Mouse (Mus musculus) urinary bladder, postnatal 10 days (tissue): ENCODE results near the gene Anks3.

Experiments used
- DNase-seq: peaks from one replicate; pipeline ENCODE4 v3.0.0; 2022; ENCODE audit warnings: low spot score

Anks3 gene

GRCm38 (mm10) chr16:4968426-4968825 is 4.4 kb upstream of the Anks3 start:
- DNase-seq, result no peak

DNA sequence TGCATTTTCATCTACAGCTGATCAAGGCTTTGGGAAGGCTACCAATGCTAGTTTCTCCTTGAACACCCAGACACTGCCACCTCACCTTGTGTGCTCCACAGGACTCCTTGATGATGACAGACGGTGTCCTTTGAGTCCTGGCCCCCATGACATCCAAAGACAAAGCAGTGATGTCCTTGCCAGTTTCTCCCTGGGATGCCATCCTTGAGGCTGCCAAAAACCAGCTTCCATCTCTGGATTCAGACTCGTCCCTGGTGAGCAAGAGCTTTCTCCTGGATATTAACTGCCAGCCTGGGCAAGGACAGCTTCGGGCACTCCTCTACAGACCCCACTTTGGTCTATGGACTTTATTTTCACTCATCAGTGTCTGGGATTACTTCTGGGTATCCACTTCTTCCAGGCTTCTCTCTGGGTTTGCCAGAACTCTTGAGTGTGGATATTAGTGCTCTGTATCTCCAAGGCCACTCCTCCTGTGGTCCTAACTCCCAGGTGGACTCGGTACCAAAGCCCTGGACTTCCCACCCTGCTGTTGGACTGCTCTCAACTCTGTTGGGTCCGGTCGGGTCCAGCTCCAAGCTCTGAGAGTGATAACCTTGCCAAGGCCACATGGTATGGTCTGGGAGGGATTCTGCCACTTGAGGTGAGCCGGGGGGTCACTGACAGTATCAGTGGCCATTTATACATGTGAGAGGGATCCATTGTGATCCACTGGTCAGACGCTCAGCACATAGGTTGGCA is 1.6 kb upstream of the Anks3 start:
- no peak for DNase-seq

DNA sequence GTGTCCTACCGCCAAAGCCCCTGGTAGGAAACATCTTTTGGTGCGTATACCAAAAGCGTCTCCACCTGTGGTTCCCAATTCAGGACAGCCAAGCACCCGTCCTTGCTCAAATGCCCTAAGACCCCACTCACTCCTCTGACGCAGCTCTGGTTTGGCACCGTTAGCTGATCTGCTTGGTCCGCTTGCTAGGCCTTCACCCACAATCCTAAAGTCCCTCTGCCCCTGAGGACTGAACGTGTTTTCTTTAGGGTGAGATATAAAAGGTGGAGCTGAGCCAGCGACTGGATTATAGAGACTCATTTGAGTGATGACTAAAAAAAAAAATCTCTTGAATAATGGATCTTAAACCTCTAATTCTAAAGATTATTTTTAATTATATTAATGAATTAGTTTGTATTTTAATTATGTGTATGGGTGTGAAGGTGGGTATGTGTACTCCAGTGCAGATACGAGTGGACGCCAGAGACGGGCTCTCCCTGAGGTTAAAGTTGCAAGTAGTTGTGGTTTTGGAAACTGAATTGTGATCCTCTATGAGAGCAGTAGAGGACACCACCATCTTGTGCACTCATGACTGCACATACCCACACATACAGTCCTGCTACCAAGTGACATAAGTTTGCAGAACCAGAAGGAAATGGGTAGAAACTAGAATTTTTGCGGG is 856 bp upstream of the Anks3 start:
- DNase-seq, result no peak

GRCm38 (mm10) chr16:4963346-4963745 is 659 bp downstream of the Anks3 start:
- no peak for DNase-seq

GRCm38 (mm10) chr16:4960260-4960659 is 3.7 kb downstream of the Anks3 start:
- no peak for DNase-seq

DNA sequence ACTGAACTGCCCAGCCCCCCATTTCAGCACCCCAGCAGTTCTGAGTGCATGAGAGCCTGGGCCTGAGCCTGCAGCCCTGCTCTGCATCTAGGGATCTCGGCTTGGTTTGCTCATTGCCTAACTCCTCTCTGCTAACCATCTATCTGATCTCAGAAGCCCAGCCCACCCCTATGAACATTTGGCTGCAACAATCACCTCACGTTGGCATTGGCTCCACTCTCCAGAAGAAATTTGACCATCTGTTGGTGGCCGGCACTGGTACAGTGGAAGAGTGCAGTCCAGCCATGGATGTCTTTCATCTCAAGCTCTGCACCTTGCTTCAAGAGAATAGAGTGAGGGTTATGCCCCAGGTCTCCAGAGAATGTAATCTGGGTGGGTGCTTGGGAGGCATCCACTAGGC is 6.6 kb downstream of the Anks3 start:
- no peak for DNase-seq

- no peak for DNase-seq
Observed at GRCm38 (mm10) chr16:4956609-4957008, 7.4 kb downstream of the Anks3 start.

DNA sequence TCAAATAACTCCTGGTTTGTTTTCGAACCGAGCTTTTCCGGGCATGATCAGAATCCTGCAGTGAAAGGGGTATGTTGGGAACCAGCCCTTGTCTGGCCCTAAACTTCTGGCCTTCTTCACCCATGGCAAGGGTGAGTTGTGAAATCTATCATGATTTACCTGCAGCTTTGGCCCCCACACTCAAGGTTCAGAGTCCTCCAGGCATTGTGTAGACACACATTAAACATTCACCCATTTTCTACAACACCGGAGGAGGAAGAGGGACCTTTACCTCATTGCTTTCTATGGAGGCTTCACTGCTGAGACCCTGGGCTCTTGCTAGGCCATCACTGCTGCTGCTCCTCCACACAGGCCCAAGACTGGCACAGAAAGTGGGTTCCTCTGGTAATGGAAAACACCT is 16.6 kb downstream of the Anks3 start:
- DNase-seq, result no peak

- DNase-seq, result no peak
Observed at GRCm38 (mm10) chr16:4946155-4946554, 17.9 kb downstream of the Anks3 start.

DNA sequence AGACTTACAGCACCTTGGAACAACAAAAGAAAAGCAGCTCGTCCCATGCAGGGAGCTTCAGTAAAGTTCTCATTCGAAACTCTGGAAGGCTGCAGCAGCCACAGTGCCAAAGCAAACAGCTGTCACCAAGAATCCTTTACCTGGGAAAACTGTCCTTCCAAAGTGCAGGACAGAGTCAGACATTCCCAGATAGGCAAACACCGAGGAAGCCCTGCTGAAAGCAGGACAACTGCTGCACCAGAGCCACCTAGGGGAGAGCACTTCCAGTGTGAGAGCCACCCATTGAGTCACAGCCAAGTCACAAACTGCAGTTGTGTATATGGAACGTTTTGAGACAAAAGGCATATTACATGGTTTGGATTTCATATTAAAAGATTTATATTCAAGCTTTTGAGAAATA is 18.6 kb downstream of the Anks3 start:
- no peak for DNase-seq

DNA sequence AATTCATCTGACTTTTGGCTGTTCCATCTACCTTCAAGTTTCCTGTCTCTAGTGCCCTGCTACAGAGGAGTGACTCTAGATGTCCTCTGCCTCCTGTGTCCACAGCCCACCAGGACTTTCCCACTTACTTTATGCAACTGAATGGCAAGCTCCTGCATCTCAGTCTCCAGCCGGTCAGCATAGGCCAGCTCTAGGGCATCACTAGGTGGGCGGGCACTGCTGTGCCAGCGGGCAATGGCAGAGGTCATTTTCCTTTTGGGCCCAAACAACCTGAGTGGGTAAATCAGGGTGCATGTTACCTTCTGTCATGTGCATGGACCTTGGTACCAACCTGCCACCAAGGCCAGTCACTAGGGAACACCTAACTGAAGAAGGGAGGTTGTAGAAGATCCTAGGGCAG is 20.6 kb downstream of the Anks3 start:
- DNase-seq, result no peak

DNA sequence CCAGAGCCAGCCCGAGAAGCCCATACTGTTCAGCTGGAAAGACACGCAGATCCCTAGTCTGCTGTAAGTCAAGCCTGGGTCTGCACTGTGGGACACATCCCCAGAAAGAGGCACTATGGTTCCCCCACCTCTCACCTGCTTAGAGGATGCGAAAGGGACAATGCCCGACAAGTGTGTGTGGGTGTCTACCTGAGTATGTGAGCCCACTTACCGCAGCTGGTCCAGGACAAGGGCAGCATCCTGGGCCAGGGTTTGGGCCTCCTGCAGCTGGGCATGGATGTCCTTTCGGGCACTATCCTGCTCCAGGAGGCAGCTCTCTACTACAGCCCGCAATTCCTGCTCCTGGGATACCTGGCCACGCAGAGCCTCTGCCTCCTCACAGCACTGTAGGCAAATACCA is 21.1 kb downstream of the Anks3 start:
- no peak for DNase-seq

DNA sequence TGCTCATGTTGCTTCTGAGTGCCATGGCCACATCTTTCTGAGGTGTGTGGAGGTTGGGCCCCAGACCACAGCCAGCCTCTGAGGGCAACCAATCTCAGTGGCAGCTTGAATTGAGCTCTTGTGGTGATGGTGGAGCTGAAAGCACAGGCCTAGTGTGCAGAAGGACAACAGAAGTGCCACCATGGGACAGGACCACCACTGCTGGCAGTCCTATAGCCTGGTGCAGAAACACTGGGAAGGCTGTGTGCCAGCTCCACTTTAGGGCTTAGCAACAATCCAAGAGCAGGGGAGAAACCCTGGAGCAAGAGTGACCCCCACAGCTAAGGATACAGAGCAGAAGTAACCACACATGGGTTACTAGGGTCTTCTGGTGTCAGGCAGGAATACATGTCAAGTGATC is 23.0 kb downstream of the Anks3 start:
- no peak for DNase-seq

- DNase-seq, result no peak
Observed at GRCm38 (mm10) chr16:4940311-4940850, 23.6 kb downstream of the Anks3 start.

DNA sequence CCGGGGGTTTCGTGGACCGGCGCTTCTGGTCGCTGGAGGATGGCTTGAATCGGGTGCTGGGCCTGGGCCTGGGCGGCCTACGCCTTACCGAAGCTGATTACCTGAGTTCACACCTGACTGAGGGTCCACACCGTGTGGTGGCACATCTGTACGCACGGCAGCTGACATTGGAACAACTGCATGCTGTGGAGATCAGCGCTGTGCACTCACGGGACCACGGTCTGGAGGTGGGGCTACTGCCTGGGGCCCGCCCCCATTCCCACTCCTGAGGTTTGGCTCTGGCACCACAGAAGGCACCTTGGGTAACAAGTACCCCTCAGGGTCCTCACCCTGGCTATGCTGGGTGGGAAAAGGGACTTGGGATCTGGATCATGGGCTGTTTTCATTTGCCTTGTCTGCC is 24.6 kb downstream of the Anks3 start:
- no peak for DNase-seq

GRCm38 (mm10) chr16:4938989-4939388 is 25.0 kb downstream of the Anks3 start:
- DNase-seq, result peak; percentile 74

GRCm38 (mm10) chr16:4938461-4938860 is 25.5 kb downstream of the Anks3 start, which contains the start of gene Nudt16l1:
Nudt16l1 (plus strand) TSS chr16:4938761.
- no peak for DNase-seq

GRCm38 (mm10) chr16:4937351-4938190 is 26.4 kb downstream of the Anks3 start:
- DNase-seq, result no peak

GRCm38 (mm10) chr16:4935931-4936703 is 27.9 kb downstream of the Anks3 start:
- DNase-seq, result no peak

GRCm38 (mm10) chr16:4935430-4935829 is 28.6 kb downstream of the Anks3 start:
- DNase-seq, result no peak

DNA sequence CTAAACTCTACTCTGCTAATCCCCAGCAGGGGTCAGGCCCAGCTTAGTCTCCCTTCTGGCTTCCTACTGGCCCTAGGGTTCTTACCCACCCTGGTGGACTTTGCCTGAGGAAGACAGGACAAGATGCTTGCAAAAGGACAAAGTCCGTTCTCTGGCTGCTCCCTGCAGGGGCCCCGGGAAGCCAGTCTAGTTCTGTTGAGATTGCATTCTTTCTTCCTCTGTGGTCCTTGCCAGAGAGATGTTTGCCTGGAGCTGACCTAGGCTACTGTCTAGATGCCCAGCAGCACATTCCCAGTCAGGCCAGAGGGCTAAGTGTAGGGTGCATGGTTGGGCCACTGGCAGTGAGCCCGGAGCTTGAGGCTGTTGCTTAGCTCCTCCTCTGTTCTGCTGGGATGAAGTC is 31.6 kb downstream of the Anks3 start:
- DNase-seq, result no peak

DNA sequence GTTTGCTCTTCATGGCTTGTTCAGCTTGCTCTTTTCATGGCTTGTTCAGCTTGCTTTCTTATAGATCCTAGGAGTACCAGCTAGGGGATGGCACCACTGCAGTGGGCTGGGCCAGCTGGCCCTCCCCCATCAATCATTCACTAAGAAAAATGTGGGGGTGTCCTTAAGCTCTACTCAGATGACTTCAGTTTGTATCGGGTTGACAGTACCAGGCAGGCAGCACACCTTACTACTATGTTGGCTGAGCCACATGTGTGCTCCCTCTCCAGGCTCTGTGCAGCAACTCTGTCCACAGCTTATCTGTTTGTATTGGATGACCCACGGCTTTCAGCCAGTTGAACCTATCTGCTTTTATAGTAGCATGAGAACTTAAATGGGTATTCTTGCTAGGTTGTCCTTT is 35.5 kb downstream of the Anks3 start:
- no peak for DNase-seq
